Mouse (Mus musculus) MN1 (cell line): ENCODE results near the gene Mmel1.

Experiments used
- DNase-seq: peaks from one replicate; pipeline ENCODE4 v3.0.0-alpha.2; 2016; ENCODE audit warnings: low spot score

The Mmel1 gene

GRCm38 (mm10) chr4:154864961-154865760 is 4.2 kb upstream of the Mmel1 start:
- DNase-seq = no peak

DNA sequence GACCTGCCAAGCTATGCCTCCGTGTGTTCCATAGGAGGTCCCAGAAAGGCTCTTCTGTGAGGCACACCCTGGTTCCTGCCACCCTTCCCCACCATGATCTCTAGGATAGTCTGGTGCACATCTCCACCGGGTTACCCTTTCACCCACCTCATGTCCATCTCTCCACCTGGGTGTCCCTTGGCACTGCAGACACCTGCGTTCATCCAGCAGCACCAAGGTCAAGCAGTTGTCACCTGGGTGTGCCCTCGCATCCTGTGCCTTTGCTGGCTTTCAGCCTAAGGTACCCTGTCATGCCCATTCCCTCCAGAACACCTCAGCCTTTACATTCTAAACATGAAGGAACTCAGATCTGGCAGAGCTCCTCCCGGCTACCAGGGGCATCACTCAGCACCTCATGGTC is 3.0 kb upstream of the Mmel1 start:
- no peak for DNase-seq

GRCm38 (mm10) chr4:154867257-154867656 is 2.1 kb upstream of the Mmel1 start:
- no peak for DNase-seq

GRCm38 (mm10) chr4:154870721-154871120 is 1.3 kb downstream of the Mmel1 start:
- no peak for DNase-seq

- peak; percentile 28 for DNase-seq
These were observed 2.4 kb downstream of the Mmel1 start for GRCm38 (mm10) chr4:154871757-154872251.

DNA sequence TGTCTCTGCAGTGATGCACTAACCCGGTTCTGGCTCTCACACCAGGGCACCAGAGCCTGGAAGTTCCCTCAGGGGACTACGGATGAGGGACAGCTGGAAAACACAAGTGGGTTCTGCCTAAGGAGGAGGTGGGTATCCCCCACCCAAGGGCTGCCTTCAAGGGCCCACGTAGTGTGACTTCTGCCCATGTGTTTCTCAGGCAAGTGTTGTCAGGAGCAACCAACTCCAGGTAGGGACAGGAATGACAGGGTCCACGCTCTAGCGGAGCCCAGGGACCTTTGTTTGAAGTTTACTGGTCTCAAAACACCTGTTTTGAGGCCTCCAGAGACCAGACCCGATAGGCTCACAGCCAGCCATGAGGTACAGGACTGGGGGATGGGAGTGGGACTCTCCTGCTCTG is 3.8 kb downstream of the Mmel1 start:
- no peak for DNase-seq

- DNase-seq = peak; percentile 95
These were observed 8.6 kb downstream of the Mmel1 start for GRCm38 (mm10) chr4:154877864-154878548.

DNA sequence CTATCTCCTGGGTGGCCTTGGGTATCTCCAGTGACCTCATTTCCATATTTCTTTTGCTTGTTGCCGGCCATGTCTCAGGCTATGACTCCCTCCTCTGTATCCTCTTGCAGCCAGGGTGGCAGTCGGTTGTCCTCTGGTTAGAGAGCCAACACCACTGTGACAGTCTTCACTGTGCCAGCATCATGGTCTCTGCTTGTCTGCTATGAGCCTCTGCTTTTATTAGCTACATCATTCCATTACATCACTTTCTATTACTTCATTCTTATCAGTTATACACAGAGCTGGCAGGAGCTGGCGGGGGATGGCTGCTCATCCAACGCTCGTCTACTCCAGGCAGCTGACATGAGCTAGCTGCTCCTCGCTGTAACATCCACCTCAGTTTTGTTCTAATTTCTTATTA is 11.3 kb downstream of the Mmel1 start:
- peak; percentile 43 for DNase-seq

- no peak for DNase-seq
These were observed 12.8 kb downstream of the Mmel1 start for GRCm38 (mm10) chr4:154882014-154882659.

DNA sequence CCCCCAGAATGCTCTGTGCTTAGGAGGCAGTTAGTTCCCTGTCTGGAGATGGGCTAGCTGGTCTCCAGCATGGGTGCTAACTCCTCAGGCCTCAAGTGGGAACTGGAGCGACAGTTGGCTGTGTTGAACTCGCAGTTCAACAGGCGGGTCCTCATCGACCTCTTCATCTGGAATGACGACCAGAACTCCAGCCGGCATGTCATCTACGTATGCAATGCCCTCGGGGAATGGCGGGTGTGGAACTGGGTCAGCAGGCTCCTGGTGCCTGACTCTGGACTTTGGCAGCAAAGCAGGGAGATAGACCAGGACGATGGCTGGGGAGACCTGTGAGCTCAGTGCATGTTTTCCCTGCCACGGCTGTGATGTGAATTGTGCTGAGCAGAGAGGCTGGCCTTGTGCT is 16.0 kb downstream of the Mmel1 start:
- no peak for DNase-seq

- peak; percentile 31 for DNase-seq
These were observed 17.6 kb downstream of the Mmel1 start for GRCm38 (mm10) chr4:154886876-154887592.

- no peak for DNase-seq
These were observed 18.3 kb downstream of the Mmel1 start for GRCm38 (mm10) chr4:154887593-154888250.

DNA sequence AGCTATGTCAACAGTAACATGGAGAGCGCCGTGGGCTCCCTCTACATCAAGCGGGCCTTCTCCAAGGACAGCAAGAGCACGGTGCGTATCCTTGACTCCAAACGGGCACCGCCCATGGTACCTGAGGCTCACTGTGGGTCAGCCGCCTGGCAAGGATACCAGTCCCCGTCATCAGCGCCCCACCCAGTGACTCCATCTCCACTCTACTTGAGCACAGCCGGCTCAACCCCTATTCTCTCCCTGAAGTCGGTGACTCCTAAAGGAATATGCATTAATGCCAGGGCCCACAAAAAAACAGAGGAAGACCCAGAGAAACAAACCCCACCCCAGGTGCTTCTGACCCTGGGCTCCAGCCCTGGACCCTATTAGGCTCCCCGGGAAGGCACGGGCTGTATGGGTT is 21.5 kb downstream of the Mmel1 start:
- no peak for DNase-seq

GRCm38 (mm10) chr4:154895549-154895948 is 26.2 kb downstream of the Mmel1 start:
- no peak for DNase-seq

DNA sequence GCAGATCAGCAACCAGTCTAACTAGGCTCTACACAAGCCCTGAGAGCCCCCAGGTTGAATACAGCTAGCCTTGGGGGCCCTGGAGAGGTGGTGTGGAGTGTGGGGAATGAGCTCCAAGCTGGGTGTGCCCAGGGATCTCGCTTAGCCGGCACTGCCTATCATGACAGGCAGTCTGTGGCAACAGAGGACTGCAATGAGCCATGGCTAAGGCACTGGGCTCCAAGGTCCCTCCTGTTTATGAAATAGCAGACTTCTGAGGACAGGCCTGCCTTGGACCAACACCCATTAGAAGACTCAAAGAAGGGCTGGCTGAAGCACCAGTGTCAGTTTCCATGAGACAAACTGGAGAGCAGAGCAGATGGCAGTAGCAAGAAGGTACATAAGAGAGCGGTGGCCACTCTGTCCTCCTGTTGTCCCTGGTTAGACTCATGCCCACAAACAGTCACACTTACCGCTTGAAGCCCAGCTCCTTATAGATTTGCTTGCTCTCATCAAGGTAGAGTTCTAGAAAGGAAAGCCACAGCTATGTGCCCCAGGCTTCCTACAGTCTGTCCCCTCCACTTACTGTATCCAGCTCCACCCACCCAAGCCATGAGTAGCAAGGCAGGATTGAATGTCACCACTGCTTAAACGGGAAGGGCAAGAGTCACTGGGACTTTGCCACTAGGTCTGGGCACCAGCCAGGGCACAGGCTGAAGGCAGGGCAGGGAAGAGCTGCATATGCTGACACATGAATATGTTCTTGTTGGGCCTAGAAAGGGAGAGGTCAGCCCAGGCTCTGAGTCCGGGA is 28.5 kb downstream of the Mmel1 start:
- no peak for DNase-seq

DNA sequence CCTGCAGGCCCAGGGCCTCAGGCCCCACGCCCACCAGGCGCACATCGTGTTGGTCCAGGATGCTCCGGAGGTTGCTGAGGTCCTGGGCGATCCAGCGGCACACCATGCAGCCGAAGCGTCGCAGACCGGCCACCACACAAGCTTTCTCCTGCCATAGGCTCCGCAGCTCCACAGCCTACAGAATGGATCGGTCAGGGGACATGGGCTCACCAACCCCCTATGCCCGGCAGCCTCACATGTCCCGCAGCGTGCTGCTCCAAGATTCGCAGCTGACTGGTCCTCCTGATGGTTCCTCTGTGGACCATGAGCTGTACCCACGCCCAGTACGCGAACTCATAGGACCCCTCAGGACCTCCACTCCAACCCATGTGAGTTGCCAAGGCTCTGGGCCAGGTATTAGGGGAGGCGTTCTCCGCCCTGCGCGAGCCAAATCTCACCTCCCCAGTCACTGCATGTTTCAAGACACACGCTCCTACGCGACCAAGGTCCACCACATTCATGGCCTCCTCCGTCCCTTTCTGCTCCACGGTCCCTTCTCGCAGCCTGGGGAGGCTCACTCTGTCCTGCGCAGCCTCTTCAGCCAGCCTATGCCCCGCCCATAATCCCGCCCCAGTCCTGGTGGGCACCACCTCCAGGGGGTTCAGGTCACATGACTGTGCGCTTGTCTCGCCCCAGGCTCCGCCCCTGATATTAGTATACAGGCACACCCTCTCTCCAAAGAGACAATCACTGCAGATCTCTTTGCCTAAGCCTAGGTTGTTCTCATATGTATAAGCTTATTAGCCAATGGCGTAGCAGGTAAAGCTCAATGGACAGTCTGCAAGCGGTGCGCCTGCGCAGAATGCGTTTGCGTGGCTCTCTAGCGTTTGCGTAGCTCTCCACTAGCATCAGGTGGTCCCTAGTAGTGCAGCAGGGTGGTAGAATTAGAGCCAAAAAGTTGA is 29.4 kb downstream of the Mmel1 start, which contains the start of gene Fam213b:
Gene Fam213b, minus strand, starts transcription at position 630 of the 941 bp plus-strand sequence.
- DNase-seq = no peak

- no peak for DNase-seq
These were observed 33.0 kb downstream of the Mmel1 start for GRCm38 (mm10) chr4:154902371-154902770.

DNA sequence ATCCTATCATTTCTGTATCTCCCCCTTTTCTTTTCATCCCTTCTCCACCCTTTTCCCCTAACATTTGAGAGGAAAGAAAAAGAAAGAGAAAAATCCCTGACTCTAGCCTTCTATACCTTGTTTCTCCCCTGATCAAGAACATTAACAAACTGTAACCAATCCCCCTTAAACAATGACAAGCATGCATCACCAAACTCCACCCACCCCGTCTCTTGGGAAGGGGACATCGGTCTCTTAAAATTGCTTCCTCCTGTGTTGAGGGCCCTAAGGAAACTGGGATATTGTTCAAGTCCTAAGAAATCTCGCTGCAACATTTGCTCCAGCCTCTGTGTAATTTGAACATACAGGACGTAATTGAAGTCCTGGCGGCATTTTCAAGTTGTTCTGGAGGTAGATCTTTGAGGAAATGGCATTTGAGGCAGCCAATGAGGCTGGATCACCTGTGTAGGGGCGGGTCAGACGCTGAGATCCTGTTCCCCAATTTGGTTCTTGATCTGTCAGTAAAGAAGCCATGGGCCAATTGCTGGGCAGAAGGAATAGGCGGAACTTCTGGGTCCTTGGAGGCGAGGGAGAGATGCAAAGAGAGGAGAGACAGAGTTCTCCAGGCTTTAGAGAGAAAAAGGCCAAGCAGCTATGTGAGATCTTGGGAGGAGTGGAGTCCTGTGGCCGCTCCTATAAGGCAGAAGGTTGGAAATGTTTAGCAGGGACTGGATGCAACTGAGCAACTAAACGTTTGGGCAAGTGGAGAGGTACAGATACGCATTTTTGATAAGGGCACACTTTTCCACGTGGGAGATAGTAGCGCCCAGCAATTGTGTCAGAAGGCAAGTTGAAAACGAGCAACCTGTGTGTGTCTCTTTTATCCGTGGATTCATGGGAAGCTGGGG is 35.0 kb downstream of the Mmel1 start:
- DNase-seq = peak; percentile 29

DNA sequence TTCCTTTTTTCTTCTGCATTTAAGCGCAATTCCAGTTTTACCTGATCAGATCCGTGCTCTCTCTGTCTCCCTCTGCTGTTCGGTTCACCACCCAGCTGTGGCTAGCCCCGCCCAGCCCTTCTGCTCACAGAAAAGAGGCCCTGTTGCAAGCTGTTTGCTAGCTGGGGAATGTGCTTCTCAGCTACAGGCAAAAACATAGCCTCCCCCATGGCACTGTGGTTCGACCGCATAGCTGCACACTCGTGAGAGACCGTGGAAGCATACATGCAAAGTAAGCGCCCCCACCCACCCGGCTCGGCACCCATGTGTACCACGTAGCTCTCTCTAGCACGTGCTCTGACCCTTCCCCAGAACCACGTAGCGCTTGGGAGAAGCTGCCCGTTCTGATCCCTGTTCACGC is 38.4 kb downstream of the Mmel1 start:
- peak; percentile 56 for DNase-seq
